Mouse (Mus musculus) gastrocnemius, adult 8-10 months (tissue): Measurements from ENCODE around the gene Hacd3. TPM values are rescaled to one million over a fixed set of nuclear protein-coding genes. Genes with fewer than 3 reads are reported as not detected.
A peak's percentile ranks its signal among the peaks of the same experiment; 100 is the strongest.
"Not testable (repeated sequence)": the region's sequence is repeated elsewhere in the genome, so short reads cannot be mapped to it uniquely, and the experiment has no call there.

Source experiments
- DNase-seq, 2 experiments: peaks; one replicate each; pipeline ENCODE4 v3.0.0; 2022; ENCODE audit warnings: low spot score in 2 of 2
- total RNA-seq, 4 experiments: library from RNA; stranded (reverse); gene quantifications; 2 replicates each; pipeline ENCODE4 v1.2.4; 2022

Hacd3 gene
- total RNA-seq, 4 experiments from 2014 or later: 6.3 to 11.2 (median 10.0) TPM

GRCm38 (mm10) chr9:65016978-65017827 lies 4.3 kb downstream of the Hacd3 start:
- no peak for DNase-seq

- DNase-seq: no peak
Measured at GRCm38 (mm10) chr9:65016241-65016977, 5.1 kb downstream of the Hacd3 start.

- no peak for DNase-seq
Measured at GRCm38 (mm10) chr9:65015461-65016222, 5.9 kb downstream of the Hacd3 start.

GRCm38 (mm10) chr9:65011304-65011703 lies 10.2 kb downstream of the Hacd3 start:
- DNase-seq: no peak

- DNase-seq: no peak
Measured at GRCm38 (mm10) chr9:65010632-65011031, 10.9 kb downstream of the Hacd3 start.

- DNase-seq: peak in 1 of 2 experiments; percentile 20
Measured at GRCm38 (mm10) chr9:65005737-65006136, 15.8 kb downstream of the Hacd3 start.

GRCm38 (mm10) chr9:65001481-65001880 lies 20.0 kb downstream of the Hacd3 start:
- no peak for DNase-seq

- DNase-seq: not testable (repeated sequence)
Measured at GRCm38 (mm10) chr9:64995464-64995863, 26.0 kb downstream of the Hacd3 start.

GRCm38 (mm10) chr9:64990291-64990690 lies 31.2 kb downstream of the Hacd3 start:
- no peak for DNase-seq

- no peak for DNase-seq
Measured at GRCm38 (mm10) chr9:64988443-64988842, 33.0 kb downstream of the Hacd3 start.

GRCm38 (mm10) chr9:64987651-64988050 lies 33.8 kb downstream of the Hacd3 start:
- DNase-seq: no peak

- DNase-seq: no peak
Measured at GRCm38 (mm10) chr9:64985807-64986206, 35.7 kb downstream of the Hacd3 start.

- no peak for DNase-seq
Measured at GRCm38 (mm10) chr9:64985037-64985794, 36.3 kb downstream of the Hacd3 start.

- DNase-seq: no peak
Measured at GRCm38 (mm10) chr9:64981904-64982303, 39.6 kb downstream of the Hacd3 start.

GRCm38 (mm10) chr9:64980548-64980947 lies 40.9 kb downstream of the Hacd3 start:
- DNase-seq: no peak

GRCm38 (mm10) chr9:64960978-64961320 lies 60.5 kb downstream of the Hacd3 start:
- no peak for DNase-seq

GRCm38 (mm10) chr9:64960117-64960977 lies 61.1 kb downstream of the Hacd3 start, which contains the start of gene Ints14:
Gene Ints14 (plus strand): TSS chr9:64960905.
- DNase-seq: peak; percentile 93 to 94

GRCm38 (mm10) chr9:64957276-64957675 lies 64.2 kb downstream of the Hacd3 start:
- DNase-seq: no peak

GRCm38 (mm10) chr9:64956337-64956736 lies 65.2 kb downstream of the Hacd3 start:
- DNase-seq: no peak

- no peak for DNase-seq
Measured at GRCm38 (mm10) chr9:64953190-64953589, 68.3 kb downstream of the Hacd3 start.
